Mouse (Mus musculus) embryonic facial prominence, embryonic 10.5 days (tissue): ENCODE data around the gene Actg2. TPM values are rescaled to one million over a fixed set of nuclear protein-coding genes. Genes with fewer than 3 reads are reported as not detected.

ENCODE experiments used
- polyA plus RNA-seq: library from polyadenylated mRNA; unstranded; fragments of >200 nt; fragmentation: Nextera tagmentation; extraction: Ambion mirVana; gene quantifications from 2 replicates; pipeline ENCODE4 v1.2.1, GENCODE M21; 2016

The Actg2 gene
- polyA plus RNA-seq, 1 experiment from 2014 or later, result 1.2 TPM

Other genes starting within 250 kb of the Actg2 start
- 62.6 and 71.5 TPM in 2 replicates for gene Mthfd2, start 210.4 kb downstream of the Actg2 start, polyA plus RNA-seq
- gene Mob1a, start 210.2 kb downstream of the Actg2 start, polyA plus RNA-seq, result 60.2 and 62.4 TPM in 2 replicates
- gene Bola3, start 187.1 kb downstream of the Actg2 start, polyA plus RNA-seq, result 149 and 153 TPM in 2 replicates
- gene Tet3, start 77.2 kb downstream of the Actg2 start, polyA plus RNA-seq, result 45.1 and 50.0 TPM in 2 replicates
- 61.0 and 62.1 TPM in 2 replicates for gene Dguok, start 29.3 kb downstream of the Actg2 start, polyA plus RNA-seq
- 14.6 and 16.6 TPM in 2 replicates for gene Stambp, start 36.5 kb upstream of the Actg2 start, polyA plus RNA-seq
- not detected in 2 replicates for gene Clec4f, start 119.9 kb upstream of the Actg2 start, polyA plus RNA-seq
- not detected in 2 replicates for gene Cd207, start 141.6 kb upstream of the Actg2 start, polyA plus RNA-seq
- gene Vax2, start 175.0 kb upstream of the Actg2 start, polyA plus RNA-seq, result 3.7 and 4.8 TPM in 2 replicates
- gene Atp6v1b1, start 206.7 kb upstream of the Actg2 start, polyA plus RNA-seq, result not detected in 2 replicates
- 0.11 and 0.15 TPM in 2 replicates for gene Ankrd53, start 226.4 kb upstream of the Actg2 start, polyA plus RNA-seq
- gene Tex261, start 239.5 kb upstream of the Actg2 start, polyA plus RNA-seq, result 76.0 and 79.7 TPM in 2 replicates